Mouse (Mus musculus): ENCODE measurements around the gene Ogg1. TPM values are rescaled to one million over a fixed set of nuclear protein-coding genes. Genes with fewer than 3 reads are reported as not detected.
A peak's percentile ranks its signal among the peaks of the same experiment; 100 is the strongest.

Ogg1 gene
- total RNA-seq, 2 experiments from 2014 or later: 3.8 to 23.7 TPM

DNA sequence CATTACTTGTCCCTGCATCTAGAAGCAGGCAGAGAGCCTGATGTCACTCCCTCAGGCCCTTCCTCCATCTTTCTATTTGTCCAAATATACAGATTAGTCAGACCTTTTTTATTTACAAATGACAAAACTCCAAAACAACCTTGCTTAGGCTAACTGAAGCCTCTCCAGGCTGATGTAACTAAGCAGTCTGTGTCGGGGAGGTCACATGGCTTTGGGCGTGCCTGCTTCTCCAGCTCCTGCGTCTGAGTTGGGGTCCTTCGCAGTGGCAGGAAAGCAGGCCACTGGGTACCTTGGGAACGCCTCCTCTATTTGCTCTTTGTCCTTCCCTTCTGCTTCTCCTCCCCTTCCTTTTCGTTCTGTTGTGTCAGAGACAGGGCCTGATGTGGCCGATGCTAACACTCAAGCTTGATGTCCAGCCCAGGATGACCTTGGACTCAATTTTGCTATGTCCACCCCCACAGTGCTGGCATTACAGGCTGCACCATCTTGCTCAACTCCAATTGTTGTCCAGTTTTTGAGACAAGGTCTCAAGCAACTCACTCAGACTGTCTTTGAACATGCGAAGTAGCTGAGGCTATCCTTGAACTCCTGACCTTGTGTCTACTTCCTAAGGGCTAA is 37.9 kb downstream of the Ogg1 start:
- no peak for ATAC-seq (replicated peaks; ENCODE audit: low FRiP score, low TSS enrichment, poor library complexity, severe bottlenecking)

DNA sequence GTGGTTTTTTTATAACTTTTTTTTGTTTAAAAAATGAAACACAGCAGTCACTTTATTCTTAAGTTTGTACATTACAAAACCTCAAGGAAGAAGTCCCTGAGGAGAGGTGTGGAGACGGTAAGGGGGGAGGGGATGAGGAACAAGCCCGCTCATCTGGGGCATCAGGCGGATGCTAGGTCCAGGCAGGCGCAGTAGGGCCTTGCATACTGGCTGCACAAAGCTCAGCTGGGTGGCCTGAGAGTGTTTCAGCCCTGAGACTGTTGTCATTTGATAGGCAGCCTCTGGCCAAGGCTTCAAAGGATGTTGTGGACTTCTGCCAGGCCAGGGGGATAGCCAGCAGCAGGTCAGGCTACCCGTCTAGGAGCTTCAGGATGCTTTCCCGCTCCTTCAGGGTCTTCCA is 39.9 kb downstream of the Ogg1 start:
- ATAC-seq (replicated peaks; ENCODE audit: low FRiP score, low TSS enrichment, poor library complexity, severe bottlenecking): no peak

DNA sequence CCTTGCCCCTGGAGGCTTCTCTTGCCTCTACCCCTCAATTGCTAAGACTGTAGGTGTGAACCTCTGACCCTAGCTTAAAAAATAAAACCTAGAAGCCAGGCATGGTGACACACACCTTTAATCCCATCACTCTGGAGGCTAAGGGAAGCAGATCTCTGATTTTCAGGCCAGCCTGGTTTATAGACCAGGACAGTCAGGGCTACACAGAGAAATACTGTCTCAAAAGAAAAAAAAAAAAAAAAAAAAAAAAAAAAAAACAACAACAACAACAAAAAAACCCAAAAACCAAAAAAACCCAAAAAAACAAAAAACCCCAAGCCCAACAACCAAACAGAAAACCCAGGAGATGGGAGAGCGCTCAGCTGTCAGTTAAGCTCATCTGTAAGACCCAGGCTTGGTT is 40.8 kb downstream of the Ogg1 start:
- ATAC-seq (replicated peaks; ENCODE audit: low FRiP score, low TSS enrichment, poor library complexity, severe bottlenecking): no peak

DNA sequence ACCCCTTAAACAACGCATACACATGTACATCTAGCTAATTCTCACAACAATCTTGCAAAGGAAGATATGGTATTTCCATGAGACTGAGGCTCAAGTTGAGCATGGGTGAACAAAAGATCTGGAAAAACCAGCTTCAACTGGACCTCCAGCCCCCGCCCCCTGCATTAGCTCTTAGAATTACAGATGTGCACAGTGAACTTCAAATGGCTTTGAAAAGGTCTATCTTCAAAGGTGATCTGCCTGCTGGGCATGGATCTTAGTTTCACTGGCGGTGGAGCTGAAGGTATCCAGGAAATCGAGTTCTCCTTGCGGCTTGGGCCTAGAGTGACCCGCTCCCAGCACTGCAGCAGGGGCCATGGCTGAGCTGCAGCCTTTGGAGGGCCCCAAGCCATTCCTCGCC is 41.4 kb downstream of the Ogg1 start:
- no peak for ATAC-seq (replicated peaks; ENCODE audit: low FRiP score, low TSS enrichment, poor library complexity, severe bottlenecking)

DNA sequence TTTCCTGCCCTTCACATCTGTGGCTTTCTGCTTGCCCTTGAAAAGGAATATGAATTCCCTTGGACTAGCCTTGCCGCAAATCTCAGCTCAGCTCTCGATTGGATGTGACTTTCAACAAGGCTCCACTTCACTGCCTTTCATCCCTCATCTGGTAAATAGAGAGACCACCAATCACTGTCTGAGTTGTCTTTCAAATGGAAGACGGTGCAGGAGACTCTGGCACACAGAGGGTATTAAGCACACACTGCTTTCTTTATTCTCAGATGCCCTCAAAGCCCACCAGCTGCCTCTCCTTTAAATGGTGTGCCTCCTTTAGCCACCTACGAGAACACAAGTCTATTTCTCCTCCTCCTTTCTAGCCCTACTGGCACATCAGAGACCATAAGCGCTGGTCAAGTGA is 41.8 kb downstream of the Ogg1 start:
- no peak for ATAC-seq (replicated peaks; ENCODE audit: low FRiP score, low TSS enrichment, poor library complexity, severe bottlenecking)

DNA sequence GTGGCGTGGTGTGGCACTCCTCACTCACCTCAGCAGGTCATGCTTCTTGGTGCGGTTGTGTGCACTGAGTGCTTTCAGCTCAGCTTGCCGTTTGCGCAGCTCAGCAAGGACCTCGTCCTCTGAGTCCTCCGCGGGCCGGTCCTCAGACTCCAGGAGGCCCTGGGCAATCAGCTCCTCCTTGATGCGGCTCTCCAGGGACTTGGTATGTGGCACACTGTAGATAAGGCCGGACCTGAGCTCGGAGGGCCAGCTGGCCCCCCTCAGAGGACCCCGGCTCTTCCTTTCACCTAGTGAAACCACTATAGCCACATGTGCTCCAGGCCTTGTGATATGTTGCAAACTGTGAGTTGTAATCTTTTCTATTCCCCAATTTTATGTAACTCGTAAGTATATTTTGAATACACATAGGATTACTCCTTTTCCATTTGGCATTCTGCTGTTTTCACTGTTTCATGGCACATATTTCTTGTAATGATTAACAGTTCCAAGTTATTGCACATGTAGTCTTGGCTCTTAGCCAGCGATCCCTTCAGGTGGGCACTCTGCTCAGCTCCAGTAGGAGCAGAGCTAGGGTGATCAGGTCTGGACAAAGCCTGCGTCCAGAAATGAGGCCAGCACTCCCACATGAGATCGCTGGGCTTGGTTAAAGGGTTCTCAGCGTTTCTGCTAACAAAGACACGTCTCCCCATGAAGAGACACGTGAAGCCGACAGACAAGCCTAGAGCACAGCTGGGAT is 43.6 kb downstream of the Ogg1 start:
- ATAC-seq (replicated peaks; ENCODE audit: low FRiP score, low TSS enrichment, poor library complexity, severe bottlenecking): no peak

DNA sequence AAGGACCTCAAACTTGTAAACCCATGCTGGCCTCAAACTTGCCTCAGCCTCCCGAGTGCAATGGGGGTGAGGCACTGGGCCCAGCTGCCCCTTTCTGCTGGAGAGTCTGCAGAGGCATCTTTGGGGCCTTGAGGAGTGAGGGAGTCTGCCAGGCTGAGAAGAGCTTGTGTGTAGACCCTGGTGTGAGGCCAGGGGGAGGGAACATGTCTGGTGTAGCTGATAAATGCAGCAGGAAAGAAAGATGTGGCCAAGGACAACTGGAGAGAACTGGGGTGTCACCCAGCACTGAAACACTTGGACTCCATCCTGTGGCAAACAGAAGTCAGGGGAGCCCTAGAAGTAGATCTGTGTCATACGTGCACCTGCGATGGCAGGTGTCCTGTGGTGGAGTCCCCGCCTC is 46.7 kb downstream of the Ogg1 start:
- peak; percentile 38 for ATAC-seq (replicated peaks; ENCODE audit: low FRiP score, low TSS enrichment, poor library complexity, severe bottlenecking)

DNA sequence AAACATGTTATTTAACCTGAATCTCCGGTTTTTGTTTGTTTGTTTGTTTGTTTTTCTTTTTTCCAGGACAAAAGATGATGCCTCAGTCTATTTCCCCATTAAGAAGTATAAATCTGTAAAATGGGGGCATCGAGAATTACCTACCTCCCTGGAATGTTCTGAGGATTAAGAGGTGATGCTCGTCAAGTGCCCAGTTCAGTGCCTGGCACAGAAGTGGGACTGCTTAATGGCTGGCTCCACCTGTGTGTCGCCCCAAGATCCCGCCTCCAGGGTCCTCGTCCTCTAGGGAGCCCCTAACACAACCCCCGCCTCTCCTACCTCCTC is 50.4 kb downstream of the Ogg1 start:
- no peak for ATAC-seq (replicated peaks; ENCODE audit: low FRiP score, low TSS enrichment, poor library complexity, severe bottlenecking)

DNA sequence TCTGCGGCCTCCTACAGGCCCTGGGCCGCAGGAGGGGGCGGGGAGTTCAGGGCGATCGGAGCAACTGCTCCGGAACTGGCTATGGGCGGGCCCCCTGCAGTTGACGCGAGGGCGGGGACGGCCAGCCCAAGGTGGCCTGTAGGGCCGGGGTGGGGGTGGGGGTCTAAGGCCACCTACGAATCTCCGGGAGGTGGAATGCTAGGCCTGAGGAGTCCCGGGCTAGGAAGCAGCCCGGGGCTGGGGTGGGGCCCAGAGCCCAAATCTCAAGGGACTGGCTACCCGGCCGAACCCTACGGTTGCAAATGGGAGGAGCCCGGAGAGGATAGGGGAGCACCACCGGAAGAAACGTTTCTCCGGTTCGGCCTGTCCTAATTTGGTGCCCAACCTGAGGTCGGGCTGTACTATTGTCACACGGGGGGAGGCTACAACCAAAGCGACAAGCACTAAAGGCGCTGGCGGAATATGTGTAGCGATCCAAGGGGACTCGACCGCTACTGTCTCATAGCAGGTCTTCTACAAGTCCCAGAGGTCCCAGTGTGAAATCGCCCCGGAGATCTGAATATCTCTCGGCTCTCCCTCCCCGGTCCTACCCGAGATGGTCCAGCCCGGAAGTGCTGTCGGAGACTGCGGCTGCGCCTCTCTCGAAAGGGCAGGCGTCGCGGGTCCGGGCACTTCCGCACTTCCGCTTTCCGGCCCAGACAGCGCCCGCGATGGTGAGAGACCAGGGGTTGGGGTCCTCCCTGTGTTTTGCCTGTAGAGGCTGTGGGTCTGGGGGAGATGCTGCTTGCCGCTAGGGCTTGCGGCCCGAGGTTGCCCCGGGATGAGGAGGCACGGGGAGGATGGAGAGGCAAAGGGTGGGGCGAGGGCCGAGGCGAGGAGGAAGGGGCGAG is 51.0 kb downstream of the Ogg1 start, which contains the start of the genes Tada3 and Arpc4:
Gene Tada3, minus strand, starts transcription at position 388 of the 890 bp plus-strand sequence.
Gene Arpc4, plus strand, starts transcription at position 620 of the 890 bp plus-strand sequence.
- peak; percentile 82 for ATAC-seq (replicated peaks; ENCODE audit: low FRiP score, low TSS enrichment, poor library complexity, severe bottlenecking)

DNA sequence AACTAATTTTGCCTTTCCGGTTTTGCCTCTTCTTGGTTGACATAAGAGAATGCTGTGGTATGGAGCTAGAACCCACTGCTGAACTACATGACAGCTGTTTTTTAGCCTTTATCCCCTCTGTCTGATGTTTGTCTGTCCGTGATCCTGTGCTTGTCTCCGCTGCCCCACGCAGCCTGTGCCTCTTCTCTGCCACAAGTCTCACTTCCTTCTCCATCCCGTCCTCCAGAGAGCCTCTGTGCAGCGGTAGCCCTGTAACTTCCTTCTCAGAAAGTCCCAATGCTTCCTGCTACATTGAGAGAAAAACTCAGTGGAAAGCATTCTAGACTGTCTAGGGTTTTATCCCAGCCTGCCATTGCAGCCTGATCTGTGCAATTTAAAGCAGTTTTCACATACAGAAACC is 52.5 kb downstream of the Ogg1 start:
- no peak for ATAC-seq (replicated peaks; ENCODE audit: low FRiP score, low TSS enrichment, poor library complexity, severe bottlenecking)

DNA sequence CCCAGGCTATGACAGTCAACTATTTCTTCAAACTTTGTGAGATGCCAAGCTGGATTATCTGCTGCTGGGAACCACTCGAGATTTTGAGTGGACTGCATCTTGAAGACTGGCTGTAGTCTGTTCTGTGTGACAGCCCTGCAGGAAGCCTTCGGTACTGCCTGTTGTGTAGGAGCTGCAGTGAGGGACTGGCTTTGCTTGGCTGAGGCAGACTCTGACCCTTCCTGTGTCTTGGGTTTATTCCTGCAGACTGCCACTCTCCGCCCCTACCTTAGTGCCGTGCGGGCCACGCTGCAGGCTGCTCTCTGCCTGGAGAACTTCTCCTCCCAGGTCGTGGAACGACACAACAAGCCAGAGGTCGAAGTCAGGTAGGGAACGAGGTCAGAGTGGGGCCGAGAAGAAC is 53.7 kb downstream of the Ogg1 start:
- no peak for ATAC-seq (replicated peaks; ENCODE audit: low FRiP score, low TSS enrichment, poor library complexity, severe bottlenecking)

DNA sequence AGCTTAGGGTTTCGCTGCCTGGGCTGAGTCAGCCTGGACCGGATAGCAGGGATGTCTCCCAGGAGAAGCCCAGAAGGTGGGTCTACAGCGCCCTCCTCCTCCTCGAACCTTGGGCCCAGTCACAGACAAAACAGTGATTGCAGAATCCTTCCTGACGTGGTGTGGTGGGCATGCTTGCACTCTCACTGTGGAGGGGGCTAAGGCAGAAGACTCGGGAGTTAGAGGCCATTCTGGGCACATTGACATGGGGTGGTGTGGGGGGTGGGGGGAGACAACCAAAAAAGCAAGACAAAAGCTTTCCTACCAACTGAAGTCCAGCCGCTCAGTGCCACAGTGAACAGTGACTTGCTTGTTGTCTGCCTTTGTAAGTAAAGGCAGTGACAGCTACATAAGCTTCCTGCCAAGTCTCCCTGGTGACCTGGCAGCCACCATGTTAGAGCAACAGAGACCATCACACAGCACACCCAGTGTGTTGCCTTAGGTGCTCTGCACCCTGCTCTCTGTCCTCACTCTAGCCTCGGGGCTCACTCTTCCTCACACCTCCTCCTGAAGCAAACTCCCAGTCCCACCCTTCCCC is 57.7 kb downstream of the Ogg1 start:
- ATAC-seq (replicated peaks; ENCODE audit: low FRiP score, low TSS enrichment, poor library complexity, severe bottlenecking): no peak

Other genes with a start within 250 kb of the Ogg1 start
- 136 and 143 TPM in 2 replicates for gene Setd5, start 249.6 kb upstream of the Ogg1 start, total RNA-seq (2014; fragmentation: Nextera tagmentation)
- 79.1 and 80.2 TPM in 2 replicates for gene Setd5, start 249.6 kb upstream of the Ogg1 start, total RNA-seq (2017)
- 0.69 TPM in 1 of 2 replicates, not detected in the other for gene Lhfpl4, start 131.6 kb upstream of the Ogg1 start, total RNA-seq (2014; fragmentation: Nextera tagmentation)
- not detected in 2 replicates for gene Lhfpl4, start 131.6 kb upstream of the Ogg1 start, total RNA-seq (2017)
- gene Mtmr14, start 89.1 kb upstream of the Ogg1 start, total RNA-seq (2014; fragmentation: Nextera tagmentation): 17.0 and 26.6 TPM in 2 replicates
- gene Mtmr14, start 89.1 kb upstream of the Ogg1 start, total RNA-seq (2017): 13.8 and 21.8 TPM in 2 replicates
- gene Cpne9, start 44.7 kb upstream of the Ogg1 start, total RNA-seq (2014; fragmentation: Nextera tagmentation): 0.74 and 0.99 TPM in 2 replicates
- 0.42 TPM in 1 of 2 replicates, not detected in the other for gene Cpne9, start 44.7 kb upstream of the Ogg1 start, total RNA-seq (2017)
- gene Brpf1, start 19.8 kb upstream of the Ogg1 start, total RNA-seq (2014; fragmentation: Nextera tagmentation): 45.0 and 53.5 TPM in 2 replicates
- gene Brpf1, start 19.8 kb upstream of the Ogg1 start, total RNA-seq (2017): 20.3 and 22.0 TPM in 2 replicates
- gene Camk1, start 17.0 kb downstream of the Ogg1 start, total RNA-seq (2014; fragmentation: Nextera tagmentation): 1.2 and 2.2 TPM in 2 replicates
- gene Camk1, start 17.0 kb downstream of the Ogg1 start, total RNA-seq (2017): 2.9 and 17.8 TPM in 2 replicates
- gene Tada3, start 50.9 kb downstream of the Ogg1 start, total RNA-seq (2014; fragmentation: Nextera tagmentation): 23.5 and 40.8 TPM in 2 replicates
- 19.8 and 20.3 TPM in 2 replicates for gene Tada3, start 50.9 kb downstream of the Ogg1 start, total RNA-seq (2017)
- 128 and 162 TPM in 2 replicates for gene Arpc4, start 51.1 kb downstream of the Ogg1 start, total RNA-seq (2014; fragmentation: Nextera tagmentation)
- gene Arpc4, start 51.1 kb downstream of the Ogg1 start, total RNA-seq (2017): 137 and 152 TPM in 2 replicates
- 2.1 and 7.9 TPM in 2 replicates for gene Ttll3, start 62.3 kb downstream of the Ogg1 start, total RNA-seq (2014; fragmentation: Nextera tagmentation)
- gene Ttll3, start 62.3 kb downstream of the Ogg1 start, total RNA-seq (2017): 0.50 and 0.80 TPM in 2 replicates
- gene Rpusd3, start 92.4 kb downstream of the Ogg1 start, total RNA-seq (2014; fragmentation: Nextera tagmentation): 13.5 and 14.5 TPM in 2 replicates
- gene Rpusd3, start 92.4 kb downstream of the Ogg1 start, total RNA-seq (2017): 16.8 and 25.1 TPM in 2 replicates
- gene Cidec, start 108.8 kb downstream of the Ogg1 start, total RNA-seq (2014; fragmentation: Nextera tagmentation): not detected in 2 replicates
- not detected in 2 replicates for gene Cidec, start 108.8 kb downstream of the Ogg1 start, total RNA-seq (2017)
- gene Jagn1, start 115.6 kb downstream of the Ogg1 start, total RNA-seq (2014; fragmentation: Nextera tagmentation): 44.8 and 53.4 TPM in 2 replicates
- gene Jagn1, start 115.6 kb downstream of the Ogg1 start, total RNA-seq (2017): 29.4 and 50.3 TPM in 2 replicates
- 0.45 TPM in 1 of 2 replicates, not detected in the other for gene Il17re, start 131.5 kb downstream of the Ogg1 start, total RNA-seq (2014; fragmentation: Nextera tagmentation)
- gene Il17re, start 131.5 kb downstream of the Ogg1 start, total RNA-seq (2017): not detected in 2 replicates
- gene Il17rc, start 144.5 kb downstream of the Ogg1 start, total RNA-seq (2014; fragmentation: Nextera tagmentation): not detected in 2 replicates
- gene Il17rc, start 144.5 kb downstream of the Ogg1 start, total RNA-seq (2017): not detected in 2 replicates
- 8.0 and 8.8 TPM in 2 replicates for gene Creld1, start 156.3 kb downstream of the Ogg1 start, total RNA-seq (2014; fragmentation: Nextera tagmentation)
- 1.6 and 6.1 TPM in 2 replicates for gene Creld1, start 156.3 kb downstream of the Ogg1 start, total RNA-seq (2017)
- gene Prrt3, start 175.0 kb downstream of the Ogg1 start, total RNA-seq (2014; fragmentation: Nextera tagmentation): 0.37 TPM in 1 of 2 replicates, not detected in the other
- not detected in 2 replicates for gene Prrt3, start 175.0 kb downstream of the Ogg1 start, total RNA-seq (2017)
- gene Emc3, start 204.7 kb downstream of the Ogg1 start, total RNA-seq (2014; fragmentation: Nextera tagmentation): 49.4 and 61.7 TPM in 2 replicates
- 28.3 and 43.9 TPM in 2 replicates for gene Emc3, start 204.7 kb downstream of the Ogg1 start, total RNA-seq (2017)
- gene Fancd2, start 204.7 kb downstream of the Ogg1 start, total RNA-seq (2014; fragmentation: Nextera tagmentation): 35.7 and 47.0 TPM in 2 replicates
- gene Fancd2, start 204.7 kb downstream of the Ogg1 start, total RNA-seq (2017): 31.3 and 43.7 TPM in 2 replicates

Data from megakaryocyte-erythroid progenitor cell, adult 5-6 weeks (primary cell).